Mouse (Mus musculus): Measurements from ENCODE around the gene Ppp6r1.
"Not testable (repeated sequence)": the region's sequence is repeated elsewhere in the genome, so short reads cannot be mapped to it uniquely, and the experiment has no call there.

Ppp6r1 gene

GRCm38 (mm10) chr7:4612386-4612785 is 46.4 kb downstream of the Ppp6r1 start:
- DNase-seq, result no peak

- DNase-seq, result no peak
Measured at GRCm38 (mm10) chr7:4611921-4612341, 46.9 kb downstream of the Ppp6r1 start.

- DNase-seq, result no peak
Measured at GRCm38 (mm10) chr7:4611511-4611910, 47.3 kb downstream of the Ppp6r1 start.

DNA sequence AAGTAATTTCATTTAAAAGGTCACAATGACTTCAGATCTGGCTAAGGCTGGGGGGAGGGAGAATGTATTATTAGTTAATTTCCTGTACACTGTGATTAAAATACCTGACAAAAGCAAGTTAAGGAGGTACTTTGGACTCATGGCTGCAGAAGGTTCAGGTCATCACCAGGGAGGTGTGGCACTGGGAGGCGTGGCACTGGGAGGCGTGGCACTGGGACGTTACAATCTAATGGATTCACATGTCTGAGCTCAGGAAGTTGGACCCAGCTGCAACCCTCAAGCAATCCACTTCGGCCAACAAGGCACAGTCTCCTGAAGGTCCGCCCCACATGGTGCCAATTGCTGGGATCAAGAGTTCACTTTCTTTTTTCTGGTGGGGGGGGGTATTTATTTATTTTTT is 50.8 kb downstream of the Ppp6r1 start:
- DNase-seq, result no peak

DNA sequence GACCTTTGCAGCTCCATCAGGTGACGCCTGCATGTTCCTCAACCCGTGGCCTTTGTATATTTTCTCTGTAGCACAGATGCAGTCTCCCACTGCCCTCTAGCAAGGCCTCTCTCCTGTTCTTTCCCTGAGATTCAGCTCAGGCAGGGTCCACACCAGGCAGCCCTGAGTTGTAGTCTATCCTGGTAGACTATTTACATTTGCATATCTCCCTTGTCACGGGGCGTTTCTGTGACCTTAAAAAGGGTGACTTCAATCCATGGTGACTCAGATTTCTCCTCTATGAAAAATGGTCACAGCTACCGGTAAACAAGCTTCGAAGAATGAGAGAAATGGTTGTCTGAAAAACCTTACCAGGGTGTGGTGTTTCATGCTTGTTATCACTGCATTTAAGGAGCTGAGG is 54.9 kb downstream of the Ppp6r1 start, which contains the start of gene Ptprh:
Gene Ptprh, minus strand, starts transcription at position 169 of the 400 bp plus-strand sequence.
- no peak for DNase-seq

DNA sequence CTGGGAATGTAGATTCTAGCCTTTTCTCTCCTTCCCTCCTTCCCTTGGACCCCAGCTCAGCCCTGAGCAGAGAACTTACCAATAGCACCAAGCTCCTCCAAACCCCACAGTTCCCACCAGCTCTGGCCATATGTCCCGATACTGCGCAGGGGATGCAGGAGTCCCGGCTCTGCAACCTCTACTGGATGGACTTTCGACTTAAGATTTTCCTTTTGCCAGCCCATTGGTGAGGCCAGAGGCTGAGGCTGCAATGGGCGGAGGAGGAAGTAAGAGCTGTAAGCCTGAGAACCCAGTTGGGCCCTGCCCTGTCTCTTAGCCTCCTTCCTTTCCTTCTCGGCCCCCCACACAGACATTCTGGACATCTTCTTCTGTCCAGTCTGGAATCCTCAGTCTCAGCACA is 55.9 kb downstream of the Ppp6r1 start:
- DNase-seq, result no peak

DNA sequence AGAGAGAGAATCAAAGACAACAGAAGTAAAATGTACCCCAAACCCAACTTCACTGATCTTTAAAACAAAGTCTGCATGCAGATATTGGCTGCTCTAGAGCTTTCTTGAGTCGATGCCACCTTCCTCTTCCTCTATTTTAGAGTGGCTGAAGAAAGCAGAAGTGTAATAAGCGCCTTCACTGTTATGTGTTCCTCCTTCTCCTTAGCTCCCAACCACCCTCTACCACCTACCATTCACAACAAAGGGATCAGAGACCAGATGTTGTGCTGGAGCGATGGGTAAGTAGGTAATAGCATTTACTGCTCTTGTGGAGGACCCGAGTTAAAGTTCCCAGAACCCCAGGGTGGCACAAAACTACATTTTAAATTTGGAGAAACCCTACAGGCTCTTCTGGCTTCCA is 61.8 kb downstream of the Ppp6r1 start:
- DNase-seq, result not testable (repeated sequence)

Measured in right cerebral cortex, postnatal 25 days (tissue).